Mouse (Mus musculus) effector memory CD4-positive, alpha-beta T cell, adult 7 months (primary cell): ENCODE measurements around the gene Olfr1184. TPM values are rescaled to one million over a fixed set of nuclear protein-coding genes. Genes with fewer than 3 reads are reported as not detected.

Experiments
- polyA plus RNA-seq: library from polyadenylated mRNA; unstranded; fragments of 100-300 nt; shearing (Covaris generic); gene quantifications from one replicate; pipeline ENCODE4 v1.2.1, GENCODE M21; 2017

The Olfr1184 gene
- polyA plus RNA-seq: 0.80 TPM

DNA sequence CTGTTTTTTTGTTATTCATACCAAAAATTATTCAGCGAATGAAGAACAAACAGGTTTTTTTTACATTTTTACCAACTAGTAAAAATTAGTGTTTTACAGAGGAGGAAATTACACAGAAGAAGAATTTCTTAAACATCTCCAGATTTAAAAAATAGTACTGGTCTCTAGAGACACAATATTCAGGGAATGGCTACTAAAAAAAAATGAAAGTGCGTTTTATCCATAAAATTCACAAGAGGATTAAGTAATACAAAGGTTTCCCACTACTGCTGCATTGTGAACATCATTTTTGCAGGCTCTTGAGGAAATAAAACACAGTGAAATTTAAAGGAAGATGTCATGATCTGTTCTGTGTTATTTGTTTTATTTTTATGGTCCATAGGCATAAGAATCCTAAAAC lies at the start of gene Olfr1184:
TSS of gene Olfr1184 (plus strand) at position 301 of the 400 bp plus-strand sequence.

GRCm38 (mm10) chr2:88449031-88449430 lies 34.4 kb upstream of the Olfr1184 start, which contains the start of gene Gm13757:
TSS of gene Gm13757 (minus strand) at chr2:88449131.

GRCm38 (mm10) chr2:88454567-88454966 lies 28.8 kb upstream of the Olfr1184 start, which contains the start of gene Olfr1183:
TSS of gene Olfr1183 (plus strand) at chr2:88454867.

GRCm38 (mm10) chr2:88493020-88493419 lies 9.6 kb downstream of the Olfr1184 start, which contains the start of gene Olfr1185-ps1:
TSS of gene Olfr1185-ps1 (plus strand) at chr2:88493320.

GRCm38 (mm10) chr2:88518251-88518650 lies 34.9 kb downstream of the Olfr1184 start, which contains the start of gene Olfr1186:
TSS of gene Olfr1186 (plus strand) at chr2:88518551.

Other genes with a start within 250 kb of the Olfr1184 start
- gene Olfr1173, start 203.7 kb upstream of the Olfr1184 start, polyA plus RNA-seq: 0.10 TPM
- not detected for gene Olfr1174-ps, start 168.5 kb upstream of the Olfr1184 start, polyA plus RNA-seq
- 0.09 TPM for gene Olfr1175-ps, start 156.4 kb upstream of the Olfr1184 start, polyA plus RNA-seq
- gene Olfr1176, start 146.9 kb upstream of the Olfr1184 start, polyA plus RNA-seq: not detected
- not detected for gene Olfr1177-ps, start 137.1 kb upstream of the Olfr1184 start, polyA plus RNA-seq
- gene Olfr1178, start 96.5 kb upstream of the Olfr1184 start, polyA plus RNA-seq: 0.06 TPM
- not detected for gene Olfr1179, start 77.1 kb upstream of the Olfr1184 start, polyA plus RNA-seq
- not detected for gene Olfr1180, start 64.4 kb upstream of the Olfr1184 start, polyA plus RNA-seq
- gene Olfr1181, start 57.4 kb upstream of the Olfr1184 start, polyA plus RNA-seq: not detected
- gene Gm13757, start 34.5 kb upstream of the Olfr1184 start, polyA plus RNA-seq: not detected
- not detected for gene Olfr1183, start 28.7 kb upstream of the Olfr1184 start, polyA plus RNA-seq
- gene Olfr1185-ps1, start 9.7 kb downstream of the Olfr1184 start, polyA plus RNA-seq: not detected
- not detected for gene Olfr1186, start 35.0 kb downstream of the Olfr1184 start, polyA plus RNA-seq
- not detected for gene Olfr1188, start 73.3 kb downstream of the Olfr1184 start, polyA plus RNA-seq
- gene Olfr1189, start 102.9 kb downstream of the Olfr1184 start, polyA plus RNA-seq: not detected
- gene Olfr1191-ps1, start 156.9 kb downstream of the Olfr1184 start, polyA plus RNA-seq: not detected
- not detected for gene Olfr1192-ps1, start 164.9 kb downstream of the Olfr1184 start, polyA plus RNA-seq
- gene Olfr1193, start 192.0 kb downstream of the Olfr1184 start, polyA plus RNA-seq: not detected
- gene Olfr1195, start 205.6 kb downstream of the Olfr1184 start, polyA plus RNA-seq: not detected
- not detected for gene Olfr1196, start 221.0 kb downstream of the Olfr1184 start, polyA plus RNA-seq
- not detected for gene Olfr1197, start 248.8 kb downstream of the Olfr1184 start, polyA plus RNA-seq